Mouse (Mus musculus) bone marrow macrophage, adult 2 months (primary cell): Measurements from ENCODE around the gene Ica1. TPM values are rescaled to one million over a fixed set of nuclear protein-coding genes. Genes with fewer than 3 reads are reported as not detected.

ENCODE experiments used
- H3K27ac ChIP-seq: 2 replicates; pipeline ENCODE4 v1.5.1; 2012; ENCODE audit warnings: low read depth, low read length; ENCODE audit not compliant: insufficient read depth
- H3K4me1 ChIP-seq: 2 replicates; pipeline ENCODE4 v1.6.1; 2012; ENCODE audit warnings: low read length; ENCODE audit not compliant: control insufficient read depth, insufficient read depth
- H3K4me3 ChIP-seq: 2 replicates; pipeline ENCODE4 v1.5.1; 2012; ENCODE audit warnings: mild to moderate bottlenecking, low read length, moderate library complexity; ENCODE audit not compliant: insufficient read depth
- CTCF ChIP-seq: IDR thresholded peaks from 2 replicates; pipeline ENCODE4 v1.5.1; 2012; ENCODE audit warnings: low read depth, mild to moderate bottlenecking, low read length, moderate library complexity
- POLR2A ChIP-seq: IDR thresholded peaks from 2 replicates; pipeline ENCODE4 v1.6.1; 2012; ENCODE audit warnings: mild to moderate bottlenecking, low read depth, low read length, borderline replicate concordance
- polyA plus RNA-seq: library from polyadenylated mRNA; stranded (reverse); fragments of >200 nt; gene quantifications from 2 replicates; pipeline ENCODE4 v1.2.4, GENCODE M21; 2012; ENCODE audit not compliant: missing spikeins, insufficient read depth, insufficient read length

The Ica1 gene
- 2.0 and 4.6 TPM in 2 replicates for polyA plus RNA-seq

DNA sequence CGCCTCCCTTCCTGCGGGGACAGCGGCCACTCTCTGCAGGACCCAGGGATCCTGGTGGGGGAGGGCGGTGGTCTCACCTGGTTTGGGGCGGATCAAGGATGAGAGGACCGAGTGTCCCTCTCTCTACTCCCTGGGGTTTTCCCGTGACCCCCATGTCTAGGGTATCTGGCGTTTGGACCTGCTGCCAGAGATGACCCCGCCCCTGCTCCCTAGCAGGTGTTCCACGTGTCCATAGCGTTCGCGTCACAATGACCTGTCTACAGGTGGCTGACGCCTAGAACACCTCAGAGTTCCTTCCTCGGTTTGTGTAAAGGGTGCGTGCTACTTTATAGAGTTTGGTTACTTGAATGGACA is at the start of gene Ica1:
Gene Ica1, minus strand, starts transcription at position 193 of the 354 bp plus-strand sequence.
- Histone ChIP-seq H3K27ac (peak within 1 kb of the TSS; percentile 2; the same call in 1 of the 2 replicates), H3K4me3 (peak within 1 kb of the TSS; percentile 69), H3K4me1 (peaks cover 5% of the 10 kb centered on the region)
- TF ChIP-seq POLR2A (no peak), CTCF (no peak)

DNA sequence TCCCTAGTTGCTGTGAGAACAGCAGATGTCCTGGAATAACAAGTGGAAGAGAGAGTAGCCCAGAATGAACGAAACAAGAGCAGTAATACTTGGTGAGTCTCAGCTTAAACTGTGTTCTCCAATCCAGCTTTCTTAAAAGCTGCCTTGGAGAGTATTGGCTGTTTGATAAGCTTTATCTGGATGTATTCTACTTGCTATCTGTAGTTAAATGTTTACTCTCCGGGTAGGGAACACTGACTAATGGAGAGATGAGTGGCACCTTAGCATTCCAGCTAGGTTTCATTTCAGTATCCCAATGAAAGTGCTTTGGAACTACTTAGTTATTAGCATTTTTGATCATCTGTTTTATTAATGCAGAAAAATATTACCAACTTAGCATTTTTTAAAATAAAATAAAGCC is 41.6 kb upstream of the Ica1 start:
- Histone ChIP-seq H3K4me3 (no peak overlapping the region), H3K4me1 (no peaks in the 10 kb centered on the region), H3K27ac (no peak overlapping the region)
- TF ChIP-seq CTCF (no peak), POLR2A (no peak)

GRCm38 (mm10) chr6:8814332-8815002 is 36.2 kb upstream of the Ica1 start:
- H3K4me1 ChIP-seq: no peaks in the 10 kb centered on the region
- H3K27ac ChIP-seq: no peak overlapping the region
- no peak for TF ChIP-seq CTCF
- TF ChIP-seq POLR2A: no peak

GRCm38 (mm10) chr6:8802561-8803150 is 24.4 kb upstream of the Ica1 start:
- TF ChIP-seq POLR2A (no peak), CTCF (no peak)
- 0 out of 2 replicates have a peak, but pooled peaks cover 2% of the 10 kb centered on the region for H3K4me1 ChIP-seq
- H3K27ac ChIP-seq: no peak overlapping the region
- no peak overlapping the region for H3K4me3 ChIP-seq

More at GRCm38 (mm10) chr6:8814332-8815002, 36.2 kb upstream of the Ica1 start:
- no peak overlapping the region for H3K4me3 ChIP-seq

DNA sequence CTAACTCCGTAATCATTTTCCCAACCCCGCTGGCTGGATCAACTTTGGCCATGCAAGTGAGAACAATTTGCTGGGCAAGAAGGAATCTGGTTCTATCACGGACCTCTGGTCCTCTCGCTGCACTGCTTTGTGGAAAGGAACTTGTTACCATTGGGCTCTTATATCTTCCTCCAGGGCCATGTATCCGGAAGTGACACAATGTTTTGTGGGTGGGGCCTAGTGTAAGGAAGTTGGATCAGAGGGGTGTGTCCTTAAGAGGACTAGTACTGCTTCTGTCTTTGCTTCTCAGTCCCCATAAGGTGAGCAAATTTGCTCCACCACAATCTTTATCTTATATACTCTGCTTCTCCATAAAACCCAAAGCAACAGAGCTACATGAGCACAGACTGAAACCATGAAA is 14.1 kb upstream of the Ica1 start:
- Histone ChIP-seq H3K4me3 (no peak overlapping the region), H3K27ac (no peak overlapping the region), H3K4me1 (no peaks in the 10 kb centered on the region)
- TF ChIP-seq CTCF (no peak), POLR2A (no peak)

- Histone ChIP-seq H3K27ac (no peak overlapping the region), H3K4me1 (no peaks in the 10 kb centered on the region), H3K4me3 (no peak overlapping the region)
- TF ChIP-seq CTCF (no peak), POLR2A (no peak)
Observed at GRCm38 (mm10) chr6:8791781-8792180, 13.5 kb upstream of the Ica1 start.

DNA sequence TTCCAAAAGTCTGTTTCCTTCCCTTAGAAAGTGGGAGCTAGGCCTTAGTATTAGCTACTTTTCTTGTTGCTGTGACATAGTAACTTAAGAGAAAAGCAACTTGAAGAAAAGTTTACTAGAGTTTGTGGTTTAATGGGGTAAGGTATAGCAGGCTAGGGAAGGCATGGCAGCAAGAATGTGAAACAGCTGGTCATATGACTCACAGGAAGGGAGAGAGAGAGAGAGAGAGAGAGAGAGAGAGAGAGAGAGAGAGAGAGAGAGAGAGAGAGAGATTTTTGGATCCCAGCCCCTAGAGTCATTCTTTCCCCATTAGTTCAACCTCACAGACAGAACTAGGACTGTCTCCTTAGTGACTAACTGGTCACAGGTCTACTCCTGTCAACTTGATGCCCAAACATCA is 2.3 kb upstream of the Ica1 start:
- no peak for TF ChIP-seq CTCF
- TF ChIP-seq POLR2A: no peak
- Histone ChIP-seq H3K4me1 (peaks cover 5% of the 10 kb centered on the region), H3K27ac (no peak overlapping the region), H3K4me3 (no peak overlapping the region)

GRCm38 (mm10) chr6:8777411-8778295 is 635 bp downstream of the Ica1 start:
- no peak for TF ChIP-seq CTCF
- TF ChIP-seq POLR2A: no peak
- H3K27ac ChIP-seq: peak overlapping the region; percentile 2; the same call in 1 of the 2 replicates
- H3K4me1 ChIP-seq: peaks cover 5% of the 10 kb centered on the region
- H3K4me3 ChIP-seq: peak overlapping the region; percentile 69

DNA sequence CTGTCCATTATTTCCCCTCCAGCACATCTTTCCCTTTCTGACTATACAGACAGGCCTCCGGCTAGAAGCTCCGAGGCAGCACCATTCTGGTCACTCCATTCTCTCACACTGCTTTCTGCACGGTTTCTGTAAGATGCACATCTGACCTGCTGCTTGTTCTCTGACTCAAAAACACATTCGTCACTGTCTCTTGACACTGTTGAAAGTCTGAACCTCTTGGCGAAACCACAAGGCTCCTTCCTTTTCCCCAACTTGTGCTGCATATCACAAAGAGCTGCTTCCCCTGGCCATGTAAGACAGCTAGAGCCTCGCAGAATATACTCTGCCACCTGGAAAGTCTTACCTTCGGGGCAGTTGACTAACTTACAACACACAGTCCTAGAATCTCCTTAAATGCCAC is 6.7 kb downstream of the Ica1 start:
- Histone ChIP-seq H3K4me3 (no peak overlapping the region), H3K4me1 (peaks cover 24% of the 10 kb centered on the region), H3K27ac (no peak overlapping the region)
- no peak for TF ChIP-seq POLR2A
- no peak for TF ChIP-seq CTCF

DNA sequence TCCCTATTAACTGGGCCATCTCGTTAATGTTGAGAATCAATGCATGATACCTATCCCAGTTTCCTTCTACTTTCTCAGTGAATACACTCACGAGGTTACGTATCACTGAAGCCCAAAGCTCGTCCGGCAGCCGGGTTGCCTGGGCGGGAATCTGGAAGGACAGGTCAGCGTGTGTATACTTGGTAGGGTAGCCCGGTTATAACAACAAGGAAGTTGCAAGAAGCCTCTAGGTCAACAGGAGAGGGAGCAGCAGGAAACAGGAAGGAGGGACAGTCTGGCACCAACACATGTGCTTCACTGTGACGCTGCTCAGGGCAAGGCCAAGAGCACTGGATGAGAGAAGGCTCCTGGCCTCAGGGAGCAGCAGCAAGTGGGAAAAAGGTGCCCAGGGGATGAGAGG is 7.9 kb downstream of the Ica1 start:
- TF ChIP-seq POLR2A (no peak), CTCF (no peak)
- peaks cover 24% of the 10 kb centered on the region for H3K4me1 ChIP-seq
- H3K4me3 ChIP-seq: no peak overlapping the region
- no peak overlapping the region for H3K27ac ChIP-seq
